ENCODE assay signal across 8 mouse cellular contexts in the genomic region with DNA sequence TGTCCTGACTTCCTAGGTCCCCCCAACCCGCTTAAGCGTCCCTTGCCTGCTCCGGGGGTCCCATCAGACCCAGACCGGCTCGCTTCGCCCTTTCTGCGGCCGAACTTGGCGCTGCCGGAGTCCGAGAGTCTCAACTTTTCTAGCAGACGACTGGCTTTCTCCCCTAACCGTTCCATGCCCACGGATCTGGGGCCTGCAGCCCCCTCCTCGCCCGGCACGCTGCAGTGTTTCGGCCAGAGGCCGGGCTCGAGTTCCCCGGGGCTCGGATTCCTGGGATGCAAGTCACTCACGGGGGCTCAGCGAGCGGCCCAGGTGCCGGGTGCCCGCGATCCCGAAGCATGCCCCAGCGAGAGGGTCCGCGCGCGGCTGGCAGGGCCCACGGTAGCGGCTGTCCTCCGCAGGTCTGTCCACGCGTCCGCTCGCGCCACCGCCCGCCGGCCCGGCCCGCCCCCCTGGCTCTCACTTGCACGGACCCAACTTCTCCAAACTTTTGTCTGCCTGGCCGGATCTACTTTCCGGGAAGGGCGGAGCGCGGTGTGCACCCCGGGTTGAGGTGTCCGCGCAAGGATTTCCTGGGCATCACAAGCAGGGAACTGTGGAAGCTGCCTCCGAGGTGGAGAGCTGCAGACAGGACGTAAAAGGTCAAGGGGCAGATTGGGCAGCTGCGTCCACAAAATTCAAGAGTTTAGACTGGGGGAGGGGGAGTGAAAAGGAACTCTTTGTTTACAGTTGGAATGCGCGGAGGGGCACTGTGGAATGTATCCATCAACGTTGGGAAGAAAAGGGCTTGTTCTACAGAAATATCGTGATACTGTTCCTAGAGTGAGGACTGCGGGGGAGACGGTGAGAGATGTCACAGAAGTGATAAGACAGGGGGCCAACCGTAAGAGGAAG. TPM values are rescaled to one million over a fixed set of nuclear protein-coding genes. Genes with fewer than 3 reads are reported as not detected.
DNase-seq lines count a peak whose midpoint lies in the region; ATAC-seq and TF ChIP-seq lines count a peak whose summit lies in the region.

Gene Ajuba, minus strand, starts transcription at position 470 of the 894 bp plus-strand sequence.

- H3K27ac ChIP-seq in gastrocnemius, adult 2 months, result peak within 1 kb of the TSS; percentile 88
- H3K27ac ChIP-seq in hindbrain, embryonic 14.5 days, result peak within 1 kb of the TSS; percentile 70
- 0 out of 2 replicates have a peak within 1 kb of the TSS, but pooled peaks have one; percentile 32 for H3K27ac ChIP-seq in left cerebral cortex, adult 2 months
- H3K27ac ChIP-seq in macrophage, result peak within 1 kb of the TSS; percentile 28; the same call in 1 of the 2 replicates

- intact Hi-C loops in gastrocnemius, adult 2 months (cut with DNase I), result loop anchor here (5.0 kb wide), 2 partner anchors 50 to 350 kb away; no protein-coding TSS in a partner anchor
- intact Hi-C loops in left cerebral cortex, adult 2 months (cut with DNase I), result no loop called here

- H3K9me3 ChIP-seq in hindbrain, embryonic 14.5 days (ENCODE audit: control insufficient read depth, low read length), result no peaks in the 10 kb centered on the region

- H3K4me3 ChIP-seq in gastrocnemius, adult 2 months, result peak within 1 kb of the TSS; percentile 90
- peak within 1 kb of the TSS; percentile 63 for H3K4me3 ChIP-seq in hindbrain, embryonic 14.5 days (replicated peaks; ENCODE audit: low read length)
- H3K4me3 ChIP-seq in left cerebral cortex, adult 2 months, result peak within 1 kb of the TSS; percentile 53
- H3K4me3 ChIP-seq in macrophage (ENCODE audit: inconsistent target), result peak within 1 kb of the TSS; percentile 54

- H3K27me3 ChIP-seq in Patski, result no peaks in the 10 kb centered on the region
- peaks cover 42% of the 10 kb centered on the region for H3K27me3 ChIP-seq in hindbrain, embryonic 14.5 days (ENCODE audit: control insufficient read depth, insufficient read depth, low read length)

- POLR2A ChIA-PET in Patski (lab: Charles Lee), result interaction anchor here (0.7 to 2.6 kb wide), 5 partner anchors 10 to 45 kb away, joined by 3 to 9 read pairs (median 8); partner anchors contain the start of gene Haus4

- no peak for TF ChIP-seq CTCF in Patski (IDR thresholded peaks at IDR 0.05)
- peak; percentile 3; the same call in 1 of the 2 replicates for TF ChIP-seq CTCF in gastrocnemius, adult 2 months (IDR thresholded peaks at IDR 0.05)
- TF ChIP-seq CTCF in left cerebral cortex, adult 2 months (IDR thresholded peaks at IDR 0.05), result no peak

- in situ Hi-C loops in Patski (cut with MboI; ENCODE audit: low pct_unique_long_range_greater_than_20kb), result loop anchor here (10.0 kb wide), 1 partner anchor 353 kb away; no protein-coding TSS in a partner anchor

- CTCF ChIA-PET in Patski (lab: Charles Lee), result interaction anchor here (0.6 to 3.7 kb wide), 7 partner anchors 8 to 66 kb away, joined by 3 to 16 read pairs (median 4); partner anchors contain the start of gene Haus4

- peak; percentile 37 for ATAC-seq in Patski
- ATAC-seq in hindbrain, embryonic 14.5 days (ENCODE audit: low FRiP score), result peak; percentile 67

- H3K36me3 ChIP-seq in hindbrain, embryonic 14.5 days (replicated peaks; ENCODE audit: control insufficient read depth, insufficient read depth), result no peaks in the 10 kb centered on the region
- no peaks in the 10 kb centered on the region for H3K36me3 ChIP-seq in macrophage (ENCODE audit: inconsistent target)

- H3K79me2 ChIP-seq in macrophage (ENCODE audit: inconsistent target), result no peaks in the 10 kb centered on the region

- WGBS in hindbrain, embryonic 14.5 days, result under 1% methylated on average over 66 of the region's 66 CpGs
- WGBS in macrophage (ENCODE audit: missing documents), result 1% methylated on average over 65 of the region's 66 CpGs

- peak; percentile 77 for DNase-seq in Patski (ENCODE audit: low read depth, low spot score)
- DNase-seq in cerebellum, postnatal 36 days, result peak; percentile 45 to 49
- DNase-seq in gastrocnemius, adult 2 months, result peak; percentile 92
- peak; percentile 80 for DNase-seq in hindbrain, embryonic 14.5 days (ENCODE audit: low spot score)
- peak; percentile 66 to 68 for DNase-seq in left cerebral cortex, adult 2 months (ENCODE audit: extremely low spot score in 1 of 2, low spot score in 2 of 2)
- peak; percentile 68 to 71 for DNase-seq in right cerebral cortex, adult 2 months (ENCODE audit: low spot score in 2 of 2)
- DNase-seq in urinary bladder, postnatal 14 days (ENCODE audit: low spot score), result peak; percentile 94

- peak within 1 kb of the TSS; percentile 75 for H3K4me2 ChIP-seq in hindbrain, embryonic 14.5 days (replicated peaks)

- H3K9ac ChIP-seq in hindbrain, embryonic 14.5 days, result peak within 1 kb of the TSS; percentile 65

- H3K4me1 ChIP-seq in hindbrain, embryonic 14.5 days (replicated peaks; ENCODE audit: control insufficient read depth, insufficient read depth, low read length), result peaks cover 28% of the 10 kb centered on the region; the same call in 1 of the 2 replicates

RNA-seq across cellular contexts. Expression of gene Ajuba, which starts in this region (rescaled TPM):
- 91.9 TPM for polyA plus RNA-seq in Patski (2021)
- total RNA-seq in gastrocnemius, adult 2 months (2021), result 1 to 10 TPM; 1.4 to 1.8 TPM
- 3.2 and 5.0 TPM in 2 replicates for polyA plus RNA-seq in hindbrain, embryonic 14.5 days (2014; fragmentation: Nextera tagmentation; extraction: Ambion mirVana)
- total RNA-seq in left cerebral cortex, adult 2 months (2021), result 1 to 10 TPM; 1.3 to 2.8 TPM
- 1 to 10 TPM in 2 of 26 experiments, under 1 TPM in 11, not detected in 13; 0.26 to 2.5 (median 0.47) TPM for total RNA-seq in macrophage (2018; cell fraction: chromatin; rRNA removed)
- total RNA-seq in macrophage (2018; cell fraction: cytosol; rRNA removed), result under 1 TPM; 0.07 to 0.74 (median 0.29) TPM
- total RNA-seq in macrophage (2018; cell fraction: nucleus; rRNA removed), result 1 to 10 TPM in 5 of 26 experiments, under 1 TPM in 19, not detected in 2; 0.12 to 1.7 (median 0.38) TPM
- 0.33 to 0.94 TPM (median 0.66 TPM) in 3 replicates for polyA plus RNA-seq in macrophage (2018)

Comparison
In these comparisons a context has a peak if more than half of its experiments do, and no peak if none do; other contexts are left out.
1. Peak in every context shown above with its lines: DNase-seq, ATAC-seq, H3K4me3 ChIP-seq and H3K27ac ChIP-seq.
2. RNA of gene Ajuba (polyA plus RNA-seq): 91.9 TPM in Patski (single experiment); 3.2 to 5.0 TPM in hindbrain, embryonic 14.5 days and 0.33 to 0.94 TPM in macrophage; every median in the first group is over 10 times any median in the second.
3. H3K27ac ChIP-seq: peak in every context shown above with its lines; median percentile 88 in gastrocnemius, adult 2 months; 70 in hindbrain, embryonic 14.5 days; 32 in left cerebral cortex, adult 2 months; 28 in macrophage.